Mouse (Mus musculus) kidney, embryonic 14.5 days (tissue): Measurements from ENCODE around the gene Ehmt2. TPM values are rescaled to one million over a fixed set of nuclear protein-coding genes. Genes with fewer than 3 reads are reported as not detected.
"Not testable (repeated sequence)": the region's sequence is repeated elsewhere in the genome, so short reads cannot be mapped to it uniquely, and the experiment has no call there.

Source experiments
- ATAC-seq: fragments of 200-750 bp; cut with Nextera tagmentation; 2 replicates; pipeline ENCODE4 v1.8.0; 2017; ENCODE audit warnings: moderate number of reproducible peaks, mild to moderate bottlenecking, moderate TSS enrichment, moderate library complexity; ENCODE audit not compliant: low FRiP score, low TSS enrichment
- H3K27ac ChIP-seq: fragments of 300-500 bp; sonication (generic); 2 replicates; pipeline ENCODE4 v1.5.1; 2014; ENCODE audit warnings: low read depth, mild to moderate bottlenecking, low read length, moderate library complexity, mixed read lengths
- H3K27me3 ChIP-seq: fragments of 300-500 bp; sonication (generic); 2 replicates; pipeline ENCODE4 v1.6.1; 2014; ENCODE audit warnings: mild to moderate bottlenecking, low read length; ENCODE audit not compliant: control insufficient read depth, insufficient read depth
- H3K36me3 ChIP-seq: fragments of 300-500 bp; sonication (generic); 2 replicates; pipeline ENCODE4 v1.6.1; 2014; ENCODE audit warnings: low read length, mixed read lengths; ENCODE audit not compliant: control insufficient read depth, insufficient read depth
- H3K4me1 ChIP-seq: fragments of 300-500 bp; sonication (generic); 2 replicates; pipeline ENCODE4 v1.6.1; 2014; ENCODE audit warnings: low read length, mixed read lengths; ENCODE audit not compliant: control insufficient read depth, insufficient read depth
- H3K4me2 ChIP-seq: fragments of 300-500 bp; sonication (generic); replicated peaks from 2 replicates; pipeline ENCODE4 v1.6.1; 2014; ENCODE audit warnings: low read depth, mild to moderate bottlenecking, low read length
- H3K4me3 ChIP-seq: fragments of 300-500 bp; sonication (generic); 2 replicates; pipeline ENCODE4 v1.5.1; 2014; ENCODE audit warnings: mild to moderate bottlenecking, low read length
- H3K9ac ChIP-seq: fragments of 300-500 bp; sonication (generic); 2 replicates; pipeline ENCODE4 v1.6.1; 2014; ENCODE audit warnings: low read depth, mild to moderate bottlenecking, low read length, moderate library complexity
- H3K9me3 ChIP-seq: fragments of 300-500 bp; sonication (generic); 2 replicates; pipeline ENCODE4 v1.6.1; 2016; ENCODE audit warnings: low read length; ENCODE audit not compliant: control insufficient read depth
- WGBS: fragments of 180-500 bp; shearing (Covaris S2); extraction: QIAGEN DNeasy Blood & Tissue Kit; methylation state at CpG from one replicate; pipeline ENCODE4 v1.1.7; 2014; 5-methylcytosine and 5-hydroxymethylcytosine counted together
- polyA plus RNA-seq: library from polyadenylated mRNA; unstranded; fragments of >200 nt; fragmentation: Nextera tagmentation; extraction: Ambion mirVana; gene quantifications from 2 replicates; pipeline ENCODE4 v1.2.1, GENCODE M21; 2014

Ehmt2 gene
- polyA plus RNA-seq, 1 experiment from 2014 or later: 76.9 TPM

DNA sequence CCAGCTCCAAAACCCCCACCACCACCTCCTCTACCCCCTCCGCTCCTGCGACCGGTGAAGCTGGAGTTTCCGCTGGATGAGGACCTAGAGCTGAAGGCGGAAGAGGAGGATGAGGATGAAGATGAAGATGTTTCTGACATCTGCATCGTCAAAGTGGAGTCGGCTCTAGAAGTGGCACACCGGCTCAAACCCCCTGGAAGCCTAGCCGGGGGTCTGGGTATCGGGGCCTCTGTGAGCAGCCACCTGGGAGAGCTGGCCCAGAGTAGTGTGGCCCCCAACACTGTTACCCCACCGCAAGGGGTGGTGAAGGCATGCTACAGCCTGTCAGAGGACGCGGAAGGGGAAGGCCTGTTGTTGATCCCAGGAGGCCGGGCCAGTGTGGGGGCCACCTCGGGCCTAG is 2.5 kb upstream of the Ehmt2 start:
- WGBS: 93% methylated on average over 15 of the region's 15 CpGs
- Histone ChIP-seq H3K36me3 (peaks cover 7% of the 10 kb centered on the region), H3K4me2 (peak overlapping the region; percentile 79), H3K9me3 (no peaks in the 10 kb centered on the region), H3K4me3 (peak overlapping the region; percentile 53), H3K27ac (peak overlapping the region; percentile 75; the same call in 1 of the 2 replicates), H3K9ac (peak overlapping the region; percentile 78; the same call in 1 of the 2 replicates), H3K4me1 (peaks cover 10% of the 10 kb centered on the region), H3K27me3 (no peaks in the 10 kb centered on the region)
- ATAC-seq: no peak

DNA sequence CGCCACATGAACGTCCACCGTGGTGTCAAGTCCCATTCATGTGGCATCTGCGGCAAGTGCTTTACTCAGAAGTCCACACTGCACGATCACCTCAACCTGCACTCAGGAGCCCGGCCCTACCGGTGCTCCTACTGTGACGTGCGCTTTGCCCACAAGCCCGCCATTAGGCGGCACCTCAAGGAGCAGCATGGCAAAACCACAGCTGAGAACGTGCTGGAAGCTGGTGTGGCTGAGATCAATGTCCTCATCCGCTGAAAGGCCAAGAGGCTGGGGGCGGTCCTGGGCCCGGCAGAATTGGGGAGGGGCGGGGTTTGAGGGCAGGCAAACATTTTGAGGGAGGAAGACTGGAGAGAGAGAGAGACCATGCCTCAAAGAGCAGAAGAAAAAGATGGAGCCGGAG is 1.9 kb upstream of the Ehmt2 start:
- Histone ChIP-seq H3K9me3 (no peaks in the 10 kb centered on the region), H3K9ac (no peak overlapping the region), H3K27me3 (no peaks in the 10 kb centered on the region), H3K4me2 (peak overlapping the region; percentile 8; the same call in 1 of the 2 replicates), H3K27ac (no peak overlapping the region), H3K36me3 (peaks cover 7% of the 10 kb centered on the region), H3K4me1 (peaks cover 10% of the 10 kb centered on the region), H3K4me3 (no peak overlapping the region)
- 87% methylated on average over 17 of the region's 17 CpGs for WGBS
- ATAC-seq: no peak

DNA sequence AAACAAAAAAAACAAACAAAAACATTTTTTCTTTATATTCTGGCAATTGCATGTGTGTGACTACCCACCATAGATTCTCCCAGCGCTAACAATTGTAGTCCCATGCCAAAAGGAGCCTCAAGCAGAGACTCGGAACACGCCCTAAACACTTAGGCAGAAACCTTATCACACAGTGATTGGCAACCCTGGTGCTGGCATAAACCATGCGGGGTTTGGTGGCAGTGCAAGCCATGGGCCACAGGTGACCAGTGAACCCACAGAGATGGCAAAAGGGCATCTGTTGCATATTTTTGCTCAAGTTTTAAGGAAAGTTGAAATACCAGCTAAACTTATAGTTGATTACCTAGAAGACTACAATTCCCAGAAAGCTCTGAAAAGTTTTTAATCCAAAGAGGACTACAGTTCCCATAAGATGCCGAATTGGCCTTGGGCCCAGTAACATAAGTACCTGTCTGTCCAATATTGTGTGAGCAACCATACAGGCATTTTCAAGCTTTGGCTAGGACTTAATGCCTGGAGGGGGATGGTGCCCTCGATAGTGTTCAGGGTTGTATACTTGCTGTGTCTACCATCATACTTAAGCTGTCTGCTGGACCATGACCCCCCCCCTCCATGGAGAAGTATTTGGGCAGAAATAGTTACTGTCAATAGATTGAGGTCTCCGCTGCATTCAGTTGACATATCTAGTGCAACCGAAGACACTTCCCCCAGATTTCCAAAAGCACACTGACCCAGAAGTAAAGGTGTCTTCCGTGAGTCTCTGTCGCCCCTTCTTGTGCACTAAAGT is 703 bp upstream of the Ehmt2 start:
- Histone ChIP-seq H3K4me2 (peak overlapping the region; percentile 90), H3K27me3 (no peaks in the 10 kb centered on the region), H3K4me3 (peak overlapping the region; percentile 92), H3K36me3 (peaks cover 13% of the 10 kb centered on the region), H3K9ac (peak overlapping the region; percentile 93), H3K4me1 (peaks cover 10% of the 10 kb centered on the region), H3K27ac (peak overlapping the region; percentile 97), H3K9me3 (no peaks in the 10 kb centered on the region)
- no peak for ATAC-seq
- WGBS: 16% methylated on average over 10 of the region's 10 CpGs

DNA sequence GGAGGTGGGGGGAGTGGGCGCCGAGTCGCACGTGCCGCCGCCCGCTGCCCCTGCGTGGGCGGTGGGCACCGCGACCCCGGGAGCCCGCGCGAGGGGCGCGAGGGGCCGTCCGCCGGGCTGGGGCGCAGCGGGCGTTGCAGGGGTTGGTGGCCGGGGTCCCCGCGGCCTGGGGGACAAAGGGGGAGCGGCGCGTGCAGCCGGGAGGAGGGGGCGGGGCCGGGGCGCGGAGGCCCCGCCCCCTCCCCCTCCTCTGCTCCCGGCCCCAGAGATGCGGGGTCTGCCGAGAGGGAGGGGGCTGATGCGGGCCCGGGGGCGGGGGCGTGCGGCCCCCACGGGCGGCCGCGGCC is 410 bp downstream of the Ehmt2 start:
- Histone ChIP-seq H3K27ac (peak overlapping the region; percentile 97), H3K9ac (peak overlapping the region; percentile 93), H3K4me3 (peak overlapping the region; percentile 92), H3K36me3 (peaks cover 24% of the 10 kb centered on the region), H3K9me3 (no peaks in the 10 kb centered on the region), H3K27me3 (no peaks in the 10 kb centered on the region), H3K4me1 (peaks cover 13% of the 10 kb centered on the region), H3K4me2 (peak overlapping the region; percentile 90)
- WGBS: 0% methylated on average over 18 of the region's 47 CpGs
- ATAC-seq: no peak

DNA sequence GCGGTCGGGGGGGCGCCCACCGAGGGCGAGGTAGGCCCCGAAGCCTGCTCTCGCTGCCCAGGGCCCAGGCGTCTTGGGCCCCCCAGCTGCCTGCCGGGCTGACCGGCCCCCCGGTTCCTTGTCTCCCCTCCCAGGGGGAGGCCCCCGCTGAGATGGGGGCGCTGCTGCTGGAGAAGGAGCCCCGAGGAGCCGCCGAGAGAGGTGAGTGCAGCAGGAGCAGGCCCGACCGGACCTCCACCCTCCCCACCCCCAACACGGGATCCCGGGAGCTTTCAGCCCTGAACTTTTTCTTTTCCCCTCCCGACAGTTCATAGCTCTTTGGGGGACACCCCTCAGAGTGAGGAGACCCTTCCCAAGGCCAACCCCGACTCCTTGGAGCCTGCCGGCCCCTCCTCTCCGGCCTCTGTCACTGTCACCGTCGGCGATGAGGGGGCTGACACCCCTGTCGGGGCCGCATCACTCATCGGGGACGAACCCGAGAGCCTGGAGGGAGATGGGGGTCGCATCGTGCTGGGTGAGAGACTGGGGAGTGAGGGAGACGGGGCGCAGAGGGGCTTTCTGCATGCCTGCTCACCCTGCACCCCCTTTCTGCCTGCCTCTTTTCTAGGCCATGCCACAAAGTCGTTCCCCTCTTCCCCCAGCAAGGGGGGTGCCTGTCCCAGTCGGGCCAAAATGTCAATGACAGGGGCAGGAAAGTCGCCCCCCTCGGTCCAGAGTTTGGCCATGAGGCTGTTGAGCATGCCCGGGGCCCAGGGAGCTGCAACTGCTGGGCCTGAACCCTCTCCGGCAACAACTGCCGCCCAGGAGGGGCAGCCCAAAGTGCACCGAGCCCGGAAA is 1.0 kb downstream of the Ehmt2 start:
- Histone ChIP-seq H3K4me3 (peak overlapping the region; percentile 92), H3K27me3 (no peaks in the 10 kb centered on the region), H3K27ac (peak overlapping the region; percentile 97), H3K9ac (peak overlapping the region; percentile 93), H3K9me3 (no peaks in the 10 kb centered on the region), H3K4me2 (peak overlapping the region; percentile 90), H3K4me1 (peaks cover 13% of the 10 kb centered on the region), H3K36me3 (peaks cover 26% of the 10 kb centered on the region)
- 1% methylated on average over 34 of the region's 45 CpGs for WGBS
- no peak for ATAC-seq

DNA sequence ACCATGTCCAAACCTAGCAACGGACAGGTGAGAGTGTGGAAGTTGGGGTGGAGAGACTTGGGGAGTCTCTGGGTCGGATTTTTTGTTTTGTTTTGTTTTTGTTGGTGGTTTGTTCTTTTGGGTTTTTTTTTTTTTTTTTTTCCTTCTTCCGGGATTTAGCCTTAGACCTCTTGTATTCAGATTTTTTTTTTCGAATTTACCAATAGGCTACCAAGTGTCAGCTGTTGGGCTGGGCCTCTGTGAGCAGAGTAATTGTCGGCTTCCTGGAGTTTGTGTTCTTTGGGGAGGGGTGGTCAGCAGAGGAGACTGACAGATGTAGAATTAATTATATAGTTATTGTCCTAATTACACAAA is 1.6 kb downstream of the Ehmt2 start:
- ATAC-seq: no peak
- Histone ChIP-seq H3K27me3 (no peaks in the 10 kb centered on the region), H3K4me2 (peak overlapping the region; percentile 90), H3K4me3 (peak overlapping the region; percentile 92), H3K4me1 (peaks cover 13% of the 10 kb centered on the region), H3K9me3 (no peaks in the 10 kb centered on the region), H3K36me3 (peaks cover 32% of the 10 kb centered on the region), H3K27ac (peak overlapping the region; percentile 97), H3K9ac (peak overlapping the region; percentile 93)
- under 1% methylated on average over 5 of the region's 5 CpGs for WGBS

DNA sequence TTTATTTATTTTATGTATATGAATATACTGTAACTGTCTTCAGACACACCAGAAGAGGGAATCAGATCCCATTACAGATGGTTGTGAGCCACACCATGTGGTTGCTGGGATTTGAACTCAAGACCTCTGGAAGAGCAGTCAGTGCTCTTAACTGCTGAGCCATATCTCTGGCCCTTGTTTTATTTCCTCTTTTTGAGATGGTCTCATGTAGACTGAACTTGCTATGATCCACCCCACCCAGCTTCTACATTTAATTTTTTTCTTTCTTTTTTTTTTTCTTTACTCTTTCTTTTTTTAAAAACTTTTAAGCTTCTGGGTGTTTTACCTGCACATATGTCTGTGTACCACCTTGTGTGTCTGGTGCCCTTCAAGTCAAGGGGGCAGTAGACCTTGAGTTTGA is 2.6 kb downstream of the Ehmt2 start:
- not testable (repeated sequence) for ATAC-seq, H3K27ac ChIP-seq, H3K4me3 ChIP-seq, H3K9me3 ChIP-seq, H3K27me3 ChIP-seq, H3K9ac ChIP-seq, H3K4me1 ChIP-seq, H3K4me2 ChIP-seq
- H3K36me3 ChIP-seq: peaks cover 41% of the 10 kb centered on the region

DNA sequence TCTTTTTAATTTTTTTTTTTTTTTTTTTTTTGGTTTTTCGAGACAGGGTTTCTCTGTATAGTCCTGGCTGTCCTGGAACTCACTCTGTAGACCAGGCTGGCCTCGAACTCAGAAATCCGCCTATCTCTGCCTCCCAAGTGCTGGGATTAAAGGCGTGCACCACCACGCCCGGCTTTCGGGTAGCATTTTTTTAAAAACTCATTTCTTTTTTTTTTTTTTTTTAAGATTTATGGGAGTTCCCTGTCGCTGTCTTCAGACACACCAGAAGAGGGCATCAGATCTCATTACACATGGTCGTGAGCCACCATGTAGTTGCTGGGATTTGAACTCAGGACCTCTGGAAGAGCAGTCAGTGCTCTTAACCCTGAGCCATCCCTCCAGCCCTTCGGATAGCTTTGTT is 3.7 kb downstream of the Ehmt2 start:
- H3K9ac ChIP-seq, ATAC-seq, H3K27ac ChIP-seq, H3K4me1 ChIP-seq, H3K4me2 ChIP-seq, H3K27me3 ChIP-seq, H3K9me3 ChIP-seq, H3K4me3 ChIP-seq: not testable (repeated sequence)
- peaks cover 46% of the 10 kb centered on the region for H3K36me3 ChIP-seq
- WGBS: 94% methylated on average over 9 of the region's 10 CpGs

DNA sequence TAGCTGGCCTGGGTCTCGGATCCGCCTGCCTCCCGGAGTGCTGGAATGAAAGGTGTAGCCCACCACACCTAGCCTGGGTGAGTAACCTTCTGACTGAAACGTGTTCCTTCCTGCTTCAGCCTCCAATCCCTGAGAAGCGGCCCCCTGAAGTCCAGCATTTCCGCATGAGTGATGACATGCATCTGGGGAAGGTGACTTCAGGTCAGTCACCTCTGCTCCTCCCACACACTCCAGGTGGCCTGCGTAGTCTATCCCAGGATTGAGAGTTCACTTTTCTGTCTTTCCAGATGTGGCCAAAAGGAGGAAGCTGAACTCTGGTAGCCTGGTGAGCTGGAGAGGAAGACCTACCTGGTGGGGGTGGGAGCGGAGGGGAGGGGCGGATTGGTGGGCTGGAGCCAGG is 4.6 kb downstream of the Ehmt2 start:
- Histone ChIP-seq H3K4me2 (no peak overlapping the region), H3K27me3 (no peaks in the 10 kb centered on the region), H3K9me3 (no peaks in the 10 kb centered on the region), H3K4me1 (peaks cover 3% of the 10 kb centered on the region; the same call in 1 of the 2 replicates), H3K36me3 (peaks cover 56% of the 10 kb centered on the region), H3K27ac (no peak overlapping the region), H3K4me3 (no peak overlapping the region), H3K9ac (no peak overlapping the region)
- ATAC-seq: no peak
- WGBS: 74% methylated on average over 9 of the region's 9 CpGs
